Mouse (Mus musculus) C2C12 (cell line): ENCODE measurements around the gene Bmper. TPM values are rescaled to one million over a fixed set of nuclear protein-coding genes. Genes with fewer than 3 reads are reported as not detected.

Source experiments
- H3K27me3 ChIP-seq: one replicate; pipeline ENCODE4 v1.6.1; 2011; ENCODE audit not compliant: control insufficient read depth, insufficient read depth, insufficient read length
- H3K36me3 ChIP-seq: one replicate; pipeline ENCODE4 v1.6.1; 2011; ENCODE audit not compliant: control insufficient read depth, insufficient read depth
- H3K4me3 ChIP-seq: one replicate; pipeline ENCODE4 v1.5.1; 2011; ENCODE audit warnings: mild to moderate bottlenecking, control low read depth; ENCODE audit not compliant: poor library complexity, insufficient read depth, severe bottlenecking
- H3K79me2 ChIP-seq: one replicate; pipeline ENCODE4 v1.6.1; 2011; ENCODE audit not compliant: control insufficient read depth, insufficient read depth
- H3K79me3 ChIP-seq: one replicate; pipeline ENCODE4 v1.6.1; 2011; ENCODE audit warnings: low read depth, control low read depth
- H3ac ChIP-seq: one replicate; pipeline ENCODE3; 2011; ENCODE audit warnings: low read depth; ENCODE audit not compliant: control insufficient read depth, insufficient read length
- CEBPB ChIP-seq: IDR thresholded peaks from one replicate; pipeline ENCODE4 v1.6.1; 2011; ENCODE audit warnings: low read depth, mild to moderate bottlenecking, control low read depth, moderate library complexity
- CTCF ChIP-seq: IDR thresholded peaks from one replicate; pipeline ENCODE4 v1.5.1; 2011; ENCODE audit not compliant: control insufficient read depth, insufficient read depth, insufficient read length
- FOSL1 ChIP-seq: IDR thresholded peaks from one replicate; pipeline ENCODE4 v1.8.0; 2011; ENCODE audit warnings: mild to moderate bottlenecking, low read length; ENCODE audit not compliant: poor library complexity, insufficient read depth, severe bottlenecking
- MAX ChIP-seq: IDR thresholded peaks from one replicate; pipeline ENCODE4 v1.6.1; 2011; ENCODE audit warnings: mild to moderate bottlenecking, control low read depth
- MYOD1 ChIP-seq: IDR thresholded peaks from one replicate; pipeline ENCODE4 v1.6.1; 2011; ENCODE audit warnings: low read depth; ENCODE audit not compliant: control insufficient read depth, insufficient read length
- MYOG ChIP-seq: IDR thresholded peaks from one replicate; pipeline ENCODE4 v1.6.1; 2011; ENCODE audit not compliant: control insufficient read depth, insufficient read length; ENCODE audit errors: extremely low read depth
- USF1 ChIP-seq: IDR thresholded peaks from one replicate; pipeline ENCODE4 v1.6.1; 2011; ENCODE audit warnings: low read depth, mild to moderate bottlenecking, control low read depth, moderate library complexity
- polyA plus RNA-seq: library from polyadenylated mRNA; unstranded; fragments of >200 nt; fragmentation: generic; extraction: Trizol; gene quantifications from one replicate; pipeline ENCODE4 v1.2.1, GENCODE M21; 2012; ENCODE audit warnings: missing spikeins

Gene Bmper
- polyA plus RNA-seq, 1 experiment, result 1.2 TPM

- Histone ChIP-seq H3K36me3 (no peaks in the 10 kb centered on the region), H3ac (no peak overlapping the region), H3K27me3 (no peaks in the 10 kb centered on the region), H3K79me2 (no peaks in the 10 kb centered on the region), H3K4me3 (no peak overlapping the region), H3K79me3 (no peaks in the 10 kb centered on the region)
- no peak for TF ChIP-seq MAX
- TF ChIP-seq USF1, result no peak
- TF ChIP-seq CEBPB, result no peak
Measured at GRCm38 (mm10) chr9:23254237-23255214, 31.6 kb downstream of the Bmper start.

DNA sequence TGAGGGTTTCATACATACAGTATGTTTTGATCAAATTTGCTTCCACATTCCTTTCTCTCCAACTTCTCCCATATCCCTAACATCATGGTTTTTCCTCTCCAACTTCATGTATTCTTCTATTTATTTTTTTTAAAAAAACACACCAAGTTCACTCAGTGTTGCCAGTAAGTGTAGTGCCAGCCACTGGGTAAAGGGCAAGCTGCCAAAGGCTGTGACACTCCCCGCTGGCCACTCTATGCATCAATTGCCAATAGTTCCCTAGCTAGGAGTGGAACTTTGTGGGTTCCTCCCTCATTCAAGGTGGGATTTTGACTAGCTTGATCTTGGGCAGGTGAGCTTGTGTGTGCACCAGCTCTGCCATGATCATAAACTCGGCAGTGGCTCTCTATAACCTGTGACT lies 33.0 kb downstream of the Bmper start:
- Histone ChIP-seq H3ac (no peak overlapping the region), H3K79me3 (no peaks in the 10 kb centered on the region), H3K36me3 (no peaks in the 10 kb centered on the region), H3K79me2 (no peaks in the 10 kb centered on the region), H3K27me3 (no peaks in the 10 kb centered on the region), H3K4me3 (no peak overlapping the region)
- TF ChIP-seq FOSL1 (no peak), CEBPB (no peak), USF1 (no peak), MAX (no peak), MYOD1 (no peak), MYOG (no peak), CTCF (no peak)

DNA sequence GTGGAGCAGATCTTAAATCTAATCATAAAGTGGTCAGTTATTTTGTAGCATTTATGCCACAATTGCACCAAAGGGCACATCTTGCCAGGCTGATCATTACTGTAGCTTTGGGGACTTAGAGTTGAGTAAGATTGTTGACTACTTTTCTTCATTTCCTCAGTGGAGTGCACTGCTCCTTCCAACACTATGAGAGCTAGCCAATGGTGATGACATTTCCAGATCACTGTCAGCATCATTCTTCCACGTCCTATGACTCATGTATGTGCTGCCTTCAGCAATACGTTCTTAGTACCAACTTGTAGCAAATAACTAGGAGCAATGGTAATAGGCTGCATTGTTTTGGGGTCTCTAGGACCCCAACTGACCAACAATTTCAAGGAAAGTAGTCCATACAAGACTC lies 33.7 kb downstream of the Bmper start:
- Histone ChIP-seq H3K4me3 (no peak overlapping the region), H3K36me3 (no peaks in the 10 kb centered on the region), H3K79me2 (no peaks in the 10 kb centered on the region), H3K27me3 (no peaks in the 10 kb centered on the region), H3K79me3 (no peaks in the 10 kb centered on the region), H3ac (no peak overlapping the region)
- TF ChIP-seq CTCF (no peak), USF1 (no peak), FOSL1 (no peak), CEBPB (no peak), MAX (no peak), MYOG (no peak), MYOD1 (no peak)

DNA sequence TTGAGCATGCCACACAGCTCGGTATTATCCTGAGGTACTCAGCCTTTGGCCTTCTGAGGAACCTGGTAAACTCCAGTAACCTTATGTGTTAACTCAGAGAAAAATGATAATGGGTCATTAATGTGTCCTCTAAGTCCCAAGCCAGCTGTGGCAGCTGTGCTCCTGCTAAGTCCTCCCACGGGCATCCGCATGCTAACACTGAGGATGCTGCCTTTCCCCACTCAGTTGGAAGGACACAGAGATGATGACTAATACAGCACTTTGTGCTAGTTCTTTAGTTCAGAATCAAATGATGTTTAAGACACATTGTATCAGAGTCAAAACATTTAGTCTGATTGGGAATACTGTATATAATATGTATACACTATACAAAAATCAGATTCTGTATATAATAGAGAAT lies 39.0 kb downstream of the Bmper start:
- Histone ChIP-seq H3K79me3 (no peaks in the 10 kb centered on the region), H3K4me3 (no peak overlapping the region), H3K79me2 (no peaks in the 10 kb centered on the region), H3ac (no peak overlapping the region), H3K36me3 (no peaks in the 10 kb centered on the region), H3K27me3 (no peaks in the 10 kb centered on the region)
- TF ChIP-seq USF1, result no peak
- TF ChIP-seq CTCF, result no peak
- TF ChIP-seq MYOG, result no peak

- Histone ChIP-seq H3K79me3 (no peaks in the 10 kb centered on the region), H3K27me3 (no peaks in the 10 kb centered on the region), H3K36me3 (no peaks in the 10 kb centered on the region), H3K4me3 (no peak overlapping the region), H3ac (no peak overlapping the region), H3K79me2 (no peaks in the 10 kb centered on the region)
- no peak for TF ChIP-seq CTCF
- TF ChIP-seq MAX, result no peak
- TF ChIP-seq FOSL1, result no peak
- TF ChIP-seq CEBPB, result no peak
- TF ChIP-seq USF1, result no peak
- no peak for TF ChIP-seq MYOD1
- TF ChIP-seq MYOG, result no peak
Measured at GRCm38 (mm10) chr9:23262851-23263250, 40.0 kb downstream of the Bmper start.

DNA sequence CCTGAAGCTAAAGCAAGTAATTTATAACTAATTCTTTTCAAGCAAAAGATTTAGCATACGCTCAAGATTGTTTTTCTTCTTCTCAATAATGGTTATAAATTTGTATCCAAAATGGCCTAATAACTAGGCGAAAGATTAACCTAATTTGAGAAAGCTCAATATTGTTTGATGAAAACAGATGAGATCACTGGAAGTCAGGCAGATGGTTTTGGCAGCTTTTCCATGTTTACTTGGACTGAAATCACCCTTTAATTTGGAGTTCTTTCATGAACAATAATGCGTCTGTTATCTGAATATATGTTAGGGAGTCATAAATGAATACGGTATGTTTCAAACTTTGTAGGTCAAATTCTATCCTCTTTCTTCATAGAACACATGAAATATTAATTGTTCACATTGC lies 41.6 kb downstream of the Bmper start:
- TF ChIP-seq CEBPB, result no peak
- TF ChIP-seq USF1, result no peak
- no peak for TF ChIP-seq FOSL1
- no peak for TF ChIP-seq CTCF
- no peak for TF ChIP-seq MYOG
- no peak for TF ChIP-seq MAX
- no peak for TF ChIP-seq MYOD1
- H3K4me3 ChIP-seq, result no peak overlapping the region
- no peaks in the 10 kb centered on the region for H3K79me2 ChIP-seq
- H3K27me3 ChIP-seq, result no peaks in the 10 kb centered on the region
- H3K79me3 ChIP-seq, result no peaks in the 10 kb centered on the region
- no peaks in the 10 kb centered on the region for H3K36me3 ChIP-seq
- no peak overlapping the region for H3ac ChIP-seq
